Mouse (Mus musculus): Measurements from ENCODE around the gene Agap1.

GRCm38 (mm10) chr1:89848356-89849039 lies 393.9 kb downstream of the Agap1 start:
- no peak for TF ChIP-seq POLR2A (IDR thresholded peaks at IDR 0.05; ENCODE audit: borderline replicate concordance, extremely low read depth, insufficient read depth, insufficient read length, poor library complexity, severe bottlenecking)
- TF ChIP-seq CTCF (IDR thresholded peaks at IDR 0.05; ENCODE audit: borderline replicate concordance, extremely low read depth, insufficient read depth, insufficient read length) = no peak

Data from brain, embryonic 14.5 days (tissue).